Mouse (Mus musculus): Measurements from ENCODE around the gene Clstn1. TPM values are rescaled to one million over a fixed set of nuclear protein-coding genes. Genes with fewer than 3 reads are reported as not detected.

Clstn1 gene
- total and polyA plus RNA-seq, 2 experiments from 2014 or later, result 209 to 565 TPM

GRCm38 (mm10) chr4:149688861-149689260 lies 102.6 kb downstream of the Clstn1 start:
- Histone ChIP-seq H3K27me3 (ENCODE audit: insufficient read depth, low read length) (no peaks in the 10 kb centered on the region), H3K36me3 (ENCODE audit: insufficient read depth, low read length) (no peaks in the 10 kb centered on the region), H3K27ac (ENCODE audit: low read depth, low read length) (no peak overlapping the region), H3K4me1 (ENCODE audit: insufficient read depth, low read length) (no peaks in the 10 kb centered on the region), H3K4me2 (ENCODE audit: low read depth, low read length, poor library complexity, severe bottlenecking) (no peak overlapping the region), H3K4me3 (ENCODE audit: low read depth, low read length) (no peak overlapping the region), H3K9me3 (ENCODE audit: low read length) (no peaks in the 10 kb centered on the region), H3K9ac (replicated peaks; ENCODE audit: low read length, poor library complexity, severe bottlenecking) (no peak overlapping the region)
- DNase-seq (ENCODE audit: low spot score) (no peak), ATAC-seq (ENCODE audit: low FRiP score) (no peak)
- TF ChIP-seq CTCF (IDR thresholded peaks at IDR 0.05), result no peak
- 66% methylated on average over 14 of the region's 14 CpGs for WGBS

- no peak for ATAC-seq (ENCODE audit: low FRiP score)
- Histone ChIP-seq H3K27me3 (ENCODE audit: insufficient read depth, low read length) (no peaks in the 10 kb centered on the region), H3K36me3 (ENCODE audit: insufficient read depth, low read length) (no peaks in the 10 kb centered on the region), H3K9me3 (ENCODE audit: low read length) (no peaks in the 10 kb centered on the region), H3K4me3 (ENCODE audit: low read depth, low read length) (no peak overlapping the region), H3K4me1 (ENCODE audit: insufficient read depth, low read length) (no peaks in the 10 kb centered on the region), H3K27ac (ENCODE audit: low read depth, low read length) (no peak overlapping the region), H3K4me2 (ENCODE audit: low read depth, low read length, poor library complexity, severe bottlenecking) (no peak overlapping the region), H3K9ac (replicated peaks; ENCODE audit: low read length, poor library complexity, severe bottlenecking) (no peak overlapping the region)
- no peak for TF ChIP-seq CTCF (IDR thresholded peaks at IDR 0.05)
- no peak for DNase-seq (ENCODE audit: low spot score)
- WGBS, result 85% methylated on average over 12 of the region's 12 CpGs
Observed at GRCm38 (mm10) chr4:149689822-149690700, 103.8 kb downstream of the Clstn1 start.

- Histone ChIP-seq H3K9ac (replicated peaks; ENCODE audit: low read length, poor library complexity, severe bottlenecking) (no peak overlapping the region), H3K4me3 (ENCODE audit: low read depth, low read length) (no peak overlapping the region), H3K4me1 (ENCODE audit: insufficient read depth, low read length) (no peaks in the 10 kb centered on the region), H3K9me3 (ENCODE audit: low read length) (no peaks in the 10 kb centered on the region), H3K36me3 (ENCODE audit: insufficient read depth, low read length) (no peaks in the 10 kb centered on the region), H3K27ac (ENCODE audit: low read depth, low read length) (no peak overlapping the region), H3K4me2 (ENCODE audit: low read depth, low read length, poor library complexity, severe bottlenecking) (no peak overlapping the region), H3K27me3 (ENCODE audit: insufficient read depth, low read length) (no peaks in the 10 kb centered on the region)
- WGBS, result 89% methylated on average over 8 of the region's 8 CpGs
- no peak for TF ChIP-seq CTCF (IDR thresholded peaks at IDR 0.05)
- ATAC-seq (ENCODE audit: low FRiP score) (no peak), DNase-seq (ENCODE audit: low spot score) (no peak)
Observed at GRCm38 (mm10) chr4:149690828-149691280, 104.6 kb downstream of the Clstn1 start.

- Histone ChIP-seq H3K4me3 (ENCODE audit: low read depth, low read length) (no peak overlapping the region), H3K27me3 (ENCODE audit: insufficient read depth, low read length) (no peaks in the 10 kb centered on the region; the same call in 1 of the 2 replicates), H3K4me1 (ENCODE audit: insufficient read depth, low read length) (no peaks in the 10 kb centered on the region), H3K9ac (replicated peaks; ENCODE audit: low read length, poor library complexity, severe bottlenecking) (no peak overlapping the region), H3K36me3 (ENCODE audit: insufficient read depth, low read length) (no peaks in the 10 kb centered on the region), H3K9me3 (ENCODE audit: low read length) (no peaks in the 10 kb centered on the region), H3K4me2 (ENCODE audit: low read depth, low read length, poor library complexity, severe bottlenecking) (no peak overlapping the region), H3K27ac (ENCODE audit: low read depth, low read length) (no peak overlapping the region)
- TF ChIP-seq CTCF (IDR thresholded peaks at IDR 0.05), result no peak
- 72% methylated on average over 8 of the region's 8 CpGs for WGBS
- ATAC-seq (ENCODE audit: low FRiP score) (no peak), DNase-seq (ENCODE audit: low spot score) (no peak)
Observed at GRCm38 (mm10) chr4:149691368-149691767, 105.1 kb downstream of the Clstn1 start.

- H3K4me2 ChIP-seq (ENCODE audit: low read depth, low read length, poor library complexity, severe bottlenecking), result no peak overlapping the region
- 38% methylated on average over 16 of the region's 16 CpGs for WGBS
- no peaks in the 10 kb centered on the region; the same call in 1 of the 2 replicates for H3K4me1 ChIP-seq (ENCODE audit: insufficient read depth, low read length)
- no peak overlapping the region for H3K9ac ChIP-seq (replicated peaks; ENCODE audit: low read length, poor library complexity, severe bottlenecking)
- peak; percentile 44; the same call in 1 of the 2 replicates for ATAC-seq (ENCODE audit: low FRiP score)
- peak; percentile 45 for TF ChIP-seq CTCF (IDR thresholded peaks at IDR 0.05)
- no peaks in the 10 kb centered on the region for H3K36me3 ChIP-seq (ENCODE audit: insufficient read depth, low read length)
- H3K4me3 ChIP-seq (ENCODE audit: low read depth, low read length), result no peak overlapping the region
- H3K9me3 ChIP-seq (ENCODE audit: low read length), result no peaks in the 10 kb centered on the region
- no peak overlapping the region for H3K27ac ChIP-seq (ENCODE audit: low read depth, low read length)
- peaks cover 10% of the 10 kb centered on the region; the same call in 1 of the 2 replicates for H3K27me3 ChIP-seq (ENCODE audit: insufficient read depth, low read length)
- DNase-seq (ENCODE audit: low spot score), result peak; percentile 43
Observed at GRCm38 (mm10) chr4:149696189-149696971, 110.1 kb downstream of the Clstn1 start.

Data from midbrain, postnatal 0 days (tissue).